Mouse (Mus musculus) testis, adult 2 months (tissue): ENCODE data around the gene Nf1.

ENCODE experiments used
- CTCF ChIP-seq: fragments of 200-500 bp; IDR thresholded peaks from 2 replicates; pipeline ENCODE4 v1.5.1; 2012; ENCODE audit warnings: low read depth, mild to moderate bottlenecking, inconsistent platforms, low read length, moderate library complexity; ENCODE audit not compliant: control insufficient read depth, insufficient read depth, insufficient replicate concordance
- POLR2A ChIP-seq: fragments of 200-500 bp; IDR thresholded peaks from 2 replicates; pipeline ENCODE4 v1.6.1; 2012; ENCODE audit warnings: low read depth, mild to moderate bottlenecking, inconsistent platforms, low read length, moderate library complexity; ENCODE audit not compliant: control insufficient read depth

GRCm38 (mm10) chr11:79310467-79310866 is 29.0 kb upstream of the Nf1 start:
- TF ChIP-seq POLR2A (no peak), CTCF (no peak)
